Mouse (Mus musculus): ENCODE results near the gene Ltb. TPM values are rescaled to one million over a fixed set of nuclear protein-coding genes. Genes with fewer than 3 reads are reported as not detected.
A peak's percentile ranks its signal among the peaks of the same experiment; 100 is the strongest.
"Not testable (repeated sequence)": the region's sequence is repeated elsewhere in the genome, so short reads cannot be mapped to it uniquely, and the experiment has no call there.

Ltb gene
- polyA plus RNA-seq, 1 experiment from 2014 or later, result 0.45 TPM

DNA sequence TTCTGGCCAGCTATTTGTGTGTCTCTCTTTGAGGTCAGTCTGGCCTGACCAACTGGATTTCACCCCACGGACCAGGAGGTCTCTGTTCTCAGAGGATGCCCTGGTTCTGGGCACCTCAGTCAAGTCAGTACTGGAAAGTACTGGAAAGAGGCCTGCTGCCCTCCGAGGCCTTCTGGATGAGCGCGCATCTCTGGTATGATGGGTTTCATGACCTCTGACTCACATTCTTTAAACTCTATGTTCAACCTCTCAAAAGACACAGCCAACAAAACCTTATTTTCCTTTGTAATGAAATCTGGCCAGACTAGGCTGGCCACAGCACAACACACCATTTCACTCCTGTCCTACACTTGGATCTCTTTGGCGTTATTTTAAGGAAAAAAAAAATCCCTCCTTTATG lies 31.2 kb downstream of the Ltb start:
- peaks cover 88% of the 10 kb centered on the region for H3K36me3 ChIP-seq
- no peak overlapping the region for H3K4me3 ChIP-seq
- no peaks in the 10 kb centered on the region for H3K27me3 ChIP-seq (ENCODE audit: low read depth, poor library complexity, severe bottlenecking)
- DNase-seq (ENCODE audit: low spot score), result no peak
- H3K27ac ChIP-seq, result no peak overlapping the region
- no peaks in the 10 kb centered on the region for H3K9me3 ChIP-seq (replicated peaks)
- WGBS, result 97% methylated on average over 5 of the region's 5 CpGs
- H3K4me1 ChIP-seq, result 0 out of 2 replicates have a peak, but pooled peaks cover 2% of the 10 kb centered on the region

DNA sequence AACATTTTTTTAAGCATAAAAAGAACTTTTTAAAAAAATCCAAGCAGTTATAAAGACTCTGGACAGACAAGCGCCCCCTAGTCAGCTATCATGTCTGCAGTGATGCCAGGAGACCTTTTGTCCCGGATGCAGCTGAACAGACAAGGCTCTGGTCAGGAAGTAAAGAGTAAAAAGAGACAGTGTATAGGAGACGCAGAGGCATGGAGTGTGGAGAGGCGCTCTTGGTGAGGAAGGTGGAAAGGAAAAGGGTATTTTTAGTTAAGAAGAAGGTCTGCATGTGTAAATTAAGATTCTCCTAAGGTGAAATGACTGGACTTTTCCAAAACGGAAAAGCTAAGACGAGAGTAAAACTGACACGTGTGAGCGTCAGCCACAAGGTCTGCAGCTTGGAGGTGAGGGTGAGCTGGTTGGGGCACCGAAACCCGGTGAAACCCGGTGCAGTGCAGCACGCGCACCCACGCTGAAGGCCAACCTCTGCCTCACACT lies 32.4 kb downstream of the Ltb start:
- no peak for DNase-seq (ENCODE audit: low spot score)
- Histone ChIP-seq H3K4me1 (no peaks in the 10 kb centered on the region), H3K27ac (no peak overlapping the region), H3K4me3 (no peak overlapping the region), H3K36me3 (peaks cover 89% of the 10 kb centered on the region), H3K27me3 (ENCODE audit: low read depth, poor library complexity, severe bottlenecking) (no peaks in the 10 kb centered on the region), H3K9me3 (replicated peaks) (no peaks in the 10 kb centered on the region)
- WGBS, result 88% methylated on average over 14 of the region's 14 CpGs

DNA sequence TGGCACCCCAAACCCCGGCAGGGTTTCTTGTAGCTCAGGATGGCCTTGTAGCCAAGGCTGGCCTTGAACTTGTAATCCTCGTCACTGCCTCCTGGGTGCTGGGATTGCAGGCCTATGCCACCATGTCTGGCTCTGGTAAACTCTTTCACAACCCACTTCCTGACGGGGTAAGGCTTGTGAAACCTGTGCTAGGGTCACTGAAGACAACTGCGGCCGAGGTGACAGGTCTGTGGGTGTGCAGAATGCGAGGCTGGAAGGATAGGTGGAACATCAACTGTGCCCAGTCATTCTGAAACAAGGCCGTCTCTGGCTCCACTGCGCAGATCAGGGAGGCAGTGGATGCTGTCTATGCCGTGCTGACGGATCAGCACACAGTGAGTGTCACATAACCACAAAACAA lies 36.8 kb downstream of the Ltb start:
- DNase-seq (ENCODE audit: low spot score), result no peak
- Histone ChIP-seq H3K4me3 (no peak overlapping the region), H3K9me3 (replicated peaks) (no peaks in the 10 kb centered on the region), H3K4me1 (peaks cover 24% of the 10 kb centered on the region), H3K27me3 (ENCODE audit: low read depth, poor library complexity, severe bottlenecking) (no peaks in the 10 kb centered on the region), H3K36me3 (peaks cover 71% of the 10 kb centered on the region), H3K27ac (no peak overlapping the region)
- 95% methylated on average over 10 of the region's 10 CpGs for WGBS

DNA sequence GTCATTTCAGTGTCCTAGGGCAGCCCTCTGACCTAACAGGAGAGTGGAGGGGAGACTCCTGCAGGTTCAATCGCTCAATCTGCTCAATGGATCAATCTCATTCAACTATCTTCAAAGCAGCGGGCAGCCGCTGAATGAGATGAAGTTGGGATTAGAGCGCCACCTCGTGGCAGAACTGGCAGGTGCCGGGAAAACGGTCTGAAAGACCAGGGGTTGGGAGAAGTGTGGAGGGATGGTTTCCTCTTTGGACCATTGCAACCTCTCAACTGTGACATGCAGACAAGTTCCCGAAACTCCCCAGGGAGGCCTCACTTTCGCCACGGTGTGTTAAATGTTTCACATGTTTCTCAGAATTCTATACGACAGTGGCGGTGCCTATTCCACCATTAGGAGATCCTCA lies 37.8 kb downstream of the Ltb start:
- Histone ChIP-seq H3K4me3 (no peak overlapping the region), H3K27ac (no peak overlapping the region), H3K27me3 (ENCODE audit: low read depth, poor library complexity, severe bottlenecking) (no peaks in the 10 kb centered on the region), H3K4me1 (peaks cover 31% of the 10 kb centered on the region), H3K9me3 (replicated peaks) (no peaks in the 10 kb centered on the region), H3K36me3 (peaks cover 61% of the 10 kb centered on the region)
- 14% methylated on average over 12 of the region's 12 CpGs for WGBS
- DNase-seq (ENCODE audit: low spot score), result peak; percentile 93

DNA sequence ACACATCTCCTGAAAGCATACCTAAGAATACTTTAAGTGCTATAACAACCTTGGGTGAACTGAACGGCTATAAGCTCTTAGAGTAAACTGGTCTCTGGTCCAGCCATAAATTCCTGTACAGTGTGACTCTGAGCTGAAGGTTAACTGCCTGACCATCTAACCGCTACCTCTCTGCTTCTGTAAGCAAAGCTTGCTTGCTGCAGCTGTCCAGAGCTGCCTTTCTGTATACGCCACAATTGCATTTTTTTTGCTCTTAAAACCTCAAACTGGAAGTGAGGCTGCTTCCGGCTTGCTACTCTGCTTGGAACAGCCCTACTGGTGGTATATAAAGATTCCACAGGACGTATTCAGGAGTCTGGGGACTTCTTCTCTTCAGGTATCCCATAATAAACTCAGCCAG lies 38.4 kb downstream of the Ltb start:
- no peaks in the 10 kb centered on the region for H3K9me3 ChIP-seq (replicated peaks)
- peaks cover 31% of the 10 kb centered on the region for H3K4me1 ChIP-seq
- H3K4me3 ChIP-seq, result no peak overlapping the region
- WGBS, result 90% methylated on average over 5 of the region's 5 CpGs
- H3K36me3 ChIP-seq, result peaks cover 56% of the 10 kb centered on the region
- H3K27ac ChIP-seq, result no peak overlapping the region
- no peak for DNase-seq (ENCODE audit: low spot score)
- no peaks in the 10 kb centered on the region for H3K27me3 ChIP-seq (ENCODE audit: low read depth, poor library complexity, severe bottlenecking)

DNA sequence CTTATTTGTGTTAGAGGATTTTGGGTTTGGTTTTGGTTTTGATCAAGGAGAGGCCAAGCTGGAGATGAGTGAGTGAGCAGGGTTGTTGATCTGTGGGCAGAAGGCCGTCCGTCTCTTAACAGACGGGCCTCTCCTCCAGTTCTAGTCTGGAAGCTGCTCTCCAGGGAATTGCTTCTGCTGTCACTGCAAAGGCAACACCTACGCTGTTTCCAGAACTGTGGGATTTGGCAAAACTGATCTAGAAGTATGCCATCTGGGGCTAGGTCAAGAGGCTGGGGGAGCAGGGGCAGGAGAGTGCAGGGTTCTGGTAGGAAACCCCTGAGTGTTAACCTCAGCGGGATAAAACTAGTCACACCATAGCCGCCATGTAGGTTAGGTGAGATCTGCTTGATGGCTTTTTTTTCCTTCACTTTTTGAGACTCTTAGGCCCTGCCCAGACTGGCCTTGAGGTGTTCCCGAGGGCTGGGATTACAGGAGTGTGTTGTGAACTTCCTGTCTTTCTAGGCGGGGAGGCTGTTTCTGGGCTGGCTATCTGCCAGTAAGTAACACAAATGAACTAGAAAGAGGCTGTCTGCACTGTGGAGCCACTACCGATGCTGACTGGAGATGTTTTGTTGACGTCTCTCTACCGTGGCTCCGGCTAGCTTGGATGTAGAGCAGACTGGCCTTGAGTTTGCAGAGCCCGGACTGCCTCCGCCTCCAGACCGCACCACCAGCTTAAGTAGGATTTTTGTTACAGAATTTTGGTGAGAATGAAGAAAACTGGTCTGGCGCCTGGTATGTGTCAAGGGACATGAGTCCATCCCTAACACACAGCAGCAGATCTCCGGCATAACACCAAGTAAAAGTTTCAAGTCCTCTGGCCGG lies 39.1 kb downstream of the Ltb start, which contains the start of gene Atp6v1g2:
Atp6v1g2 (plus strand) TSS at position 547 of the 867 bp plus-strand sequence.
- Histone ChIP-seq H3K27me3 (ENCODE audit: low read depth, poor library complexity, severe bottlenecking) (no peaks in the 10 kb centered on the region), H3K9me3 (replicated peaks) (no peaks in the 10 kb centered on the region), H3K27ac (peak within 1 kb of the TSS; percentile 96), H3K36me3 (peaks cover 52% of the 10 kb centered on the region), H3K4me3 (peak within 1 kb of the TSS; percentile 66), H3K4me1 (peaks cover 31% of the 10 kb centered on the region)
- 88% methylated on average over 18 of the region's 18 CpGs for WGBS
- DNase-seq (ENCODE audit: low spot score), result no peak

DNA sequence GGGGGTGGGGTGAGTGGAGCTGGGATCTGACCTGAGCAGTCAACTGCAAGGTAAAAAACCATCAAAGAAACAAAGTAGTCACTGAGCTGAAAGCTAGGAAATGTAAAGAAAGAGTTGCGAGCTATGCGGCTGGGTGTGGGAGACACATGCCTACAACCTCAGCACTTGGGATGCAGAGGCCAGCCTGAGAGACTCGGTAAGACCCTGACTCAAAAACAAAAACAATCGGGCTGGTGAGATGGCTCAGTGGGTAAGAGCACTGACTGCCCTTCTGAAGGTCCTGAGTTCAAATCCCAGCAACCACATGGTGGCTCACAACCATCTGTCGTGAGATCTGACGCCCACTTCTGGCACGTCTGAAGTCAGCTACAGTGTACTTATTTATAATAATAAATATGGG lies 39.9 kb downstream of the Ltb start:
- Histone ChIP-seq H3K4me1 (peaks cover 31% of the 10 kb centered on the region), H3K27ac (peak overlapping the region; percentile 96; the same call in 1 of the 2 replicates), H3K4me3 (peak overlapping the region; percentile 66), H3K36me3 (peaks cover 44% of the 10 kb centered on the region)
- WGBS, result 94% methylated on average over 7 of the region's 7 CpGs
- DNase-seq (ENCODE audit: low spot score); H3K9me3 ChIP-seq (replicated peaks); H3K27me3 ChIP-seq (ENCODE audit: low read depth, poor library complexity, severe bottlenecking): not testable (repeated sequence)

DNA sequence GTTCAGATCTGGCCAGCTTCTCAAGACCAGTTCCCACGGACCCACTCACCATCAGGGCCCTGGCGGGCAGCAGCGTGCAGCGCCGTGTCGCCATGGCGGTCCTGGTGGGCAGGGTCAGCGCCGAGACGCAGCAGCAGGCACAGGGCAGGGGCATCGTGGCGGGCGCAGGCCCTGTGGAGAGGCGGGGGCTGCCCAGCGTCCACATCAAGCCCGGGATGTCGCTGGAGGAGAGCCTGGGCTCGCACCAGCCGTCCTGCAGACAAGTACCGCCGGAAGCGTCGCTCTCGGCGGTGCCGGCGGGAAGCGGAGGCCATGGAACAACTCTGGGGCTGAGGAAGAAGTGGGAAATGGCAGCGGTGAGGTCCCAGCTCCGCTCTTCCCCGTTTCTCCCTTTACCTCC lies 40.7 kb downstream of the Ltb start:
- Histone ChIP-seq H3K27ac (peak overlapping the region; percentile 96), H3K36me3 (peaks cover 36% of the 10 kb centered on the region), H3K27me3 (ENCODE audit: low read depth, poor library complexity, severe bottlenecking) (no peaks in the 10 kb centered on the region), H3K9me3 (replicated peaks) (no peaks in the 10 kb centered on the region), H3K4me1 (peaks cover 31% of the 10 kb centered on the region), H3K4me3 (peak overlapping the region; percentile 66)
- DNase-seq (ENCODE audit: low spot score), result peak; percentile 79
- WGBS, result 7% methylated on average over 31 of the region's 31 CpGs

DNA sequence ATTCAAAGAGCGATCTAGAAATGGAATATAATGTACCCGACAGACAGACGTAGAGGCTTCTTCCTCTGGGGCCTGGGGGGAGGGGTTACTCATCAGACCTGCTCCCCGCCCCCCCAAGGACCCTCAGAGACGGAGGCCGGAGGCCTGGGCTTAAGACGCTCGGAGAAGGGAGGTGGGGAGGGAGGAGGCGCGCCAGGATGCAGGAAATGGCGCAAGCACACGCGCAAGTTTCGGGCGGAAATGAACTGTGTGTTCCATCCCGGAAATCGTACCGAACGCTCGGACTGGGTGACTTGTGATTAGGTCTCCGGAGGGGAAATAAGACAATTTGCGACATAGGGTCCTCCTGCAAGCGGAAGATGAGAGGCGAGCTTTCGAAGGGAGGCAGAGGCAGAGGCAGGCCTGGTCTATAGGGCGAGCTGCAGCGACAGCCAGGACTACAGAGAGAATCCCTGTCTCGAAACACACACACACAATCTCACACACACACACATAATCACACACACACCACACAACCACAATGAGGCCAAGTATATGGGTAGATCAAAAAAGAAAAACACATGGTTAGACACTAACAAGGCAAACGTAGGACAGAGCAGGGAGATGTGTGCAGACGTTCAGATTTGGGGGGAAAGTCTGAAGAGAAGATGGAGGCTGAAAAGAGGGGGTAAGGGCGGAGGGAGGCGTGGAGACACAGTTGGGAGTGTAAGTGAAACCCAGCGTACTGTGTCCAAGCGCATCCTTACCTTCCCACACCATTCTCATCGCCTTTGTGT lies 41.6 kb downstream of the Ltb start, which contains the start of gene Nfkbil1:
Nfkbil1 (minus strand) TSS at position 179 of the 776 bp plus-strand sequence.
- Histone ChIP-seq H3K4me1 (peaks cover 39% of the 10 kb centered on the region), H3K9me3 (replicated peaks) (no peaks in the 10 kb centered on the region), H3K27ac (peak within 1 kb of the TSS; percentile 96), H3K27me3 (ENCODE audit: low read depth, poor library complexity, severe bottlenecking) (no peaks in the 10 kb centered on the region), H3K4me3 (peak within 1 kb of the TSS; percentile 66), H3K36me3 (peaks cover 27% of the 10 kb centered on the region)
- WGBS, result under 1% methylated on average over 35 of the region's 35 CpGs
- DNase-seq (ENCODE audit: low spot score), result peak; percentile 88

DNA sequence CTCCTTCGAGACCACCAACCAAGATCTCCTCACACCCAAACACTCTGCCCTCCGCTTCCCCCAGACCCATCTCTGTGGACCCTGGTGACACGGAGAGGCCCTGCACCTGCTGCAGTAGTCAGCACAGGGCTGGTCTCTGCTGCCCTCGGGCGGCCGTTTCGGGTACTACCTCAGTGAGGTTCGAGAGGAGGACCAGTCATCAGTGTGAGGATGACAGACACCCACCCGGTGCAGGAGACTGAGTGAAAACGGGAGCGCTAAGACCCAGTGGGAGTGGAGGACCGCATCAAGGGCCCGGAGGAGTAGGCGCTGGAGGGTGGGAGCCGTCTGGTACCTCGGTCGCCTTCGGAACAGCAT lies 42.1 kb downstream of the Ltb start:
- 2% methylated on average over 18 of the region's 18 CpGs for WGBS

DNA sequence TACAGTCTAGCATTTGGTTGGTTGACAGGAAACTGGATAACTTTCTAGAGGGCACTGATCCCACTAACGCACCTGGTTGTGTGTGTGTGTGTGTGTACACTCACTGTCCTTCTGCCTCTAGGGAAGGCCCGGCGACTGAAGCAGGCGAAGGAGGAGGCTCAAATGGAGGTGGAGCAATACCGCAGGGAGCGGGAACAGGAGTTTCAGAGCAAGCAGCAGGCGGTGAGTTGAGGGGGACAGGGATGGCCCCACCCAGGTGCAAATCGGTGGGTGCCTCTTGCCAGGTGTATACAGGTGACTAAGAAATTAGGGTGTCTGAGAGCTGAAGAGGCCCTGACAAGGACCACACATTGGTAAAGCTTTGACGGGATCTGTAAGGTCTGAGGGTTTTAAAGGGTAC lies 42.8 kb downstream of the Ltb start:
- H3K27ac ChIP-seq, result no peak overlapping the region
- no peaks in the 10 kb centered on the region for H3K9me3 ChIP-seq (replicated peaks)
- no peaks in the 10 kb centered on the region for H3K27me3 ChIP-seq (ENCODE audit: low read depth, poor library complexity, severe bottlenecking)
- peak overlapping the region; percentile 66; the same call in 1 of the 2 replicates for H3K4me3 ChIP-seq
- peaks cover 21% of the 10 kb centered on the region for H3K36me3 ChIP-seq
- DNase-seq (ENCODE audit: low spot score), result no peak
- 70% methylated on average over 9 of the region's 9 CpGs for WGBS
- peaks cover 39% of the 10 kb centered on the region for H3K4me1 ChIP-seq

More for the DNA sequence above, 42.1 kb downstream of the Ltb start:
- peaks cover 22% of the 10 kb centered on the region for H3K36me3 ChIP-seq
- H3K4me3 ChIP-seq, result peak overlapping the region; percentile 66
- peaks cover 42% of the 10 kb centered on the region for H3K4me1 ChIP-seq
- H3K9me3 ChIP-seq (replicated peaks), result no peaks in the 10 kb centered on the region
- H3K27ac ChIP-seq, result peak overlapping the region; percentile 96
- no peaks in the 10 kb centered on the region for H3K27me3 ChIP-seq (ENCODE audit: low read depth, poor library complexity, severe bottlenecking)
- DNase-seq (ENCODE audit: low spot score), result peak; percentile 99

DNA sequence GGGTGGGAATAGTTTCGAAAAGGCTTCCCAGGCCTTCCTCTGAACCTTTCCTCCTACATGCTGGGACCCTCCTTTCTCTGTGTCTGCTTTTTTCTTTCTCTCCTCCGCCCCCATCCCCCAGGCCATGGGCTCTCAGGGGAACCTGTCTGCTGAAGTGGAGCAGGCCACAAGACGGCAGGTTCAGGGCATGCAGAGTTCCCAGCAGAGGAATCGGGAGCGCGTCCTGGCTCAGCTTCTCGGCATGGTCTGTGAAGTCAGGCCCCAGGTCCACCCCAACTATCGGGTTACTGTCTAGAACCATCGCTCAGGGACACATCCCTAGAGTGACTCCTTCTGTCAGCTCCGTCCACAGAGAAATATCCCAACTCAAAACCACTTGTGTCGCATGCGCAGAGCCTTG lies 43.3 kb downstream of the Ltb start:
- no peaks in the 10 kb centered on the region for H3K27me3 ChIP-seq (ENCODE audit: low read depth, poor library complexity, severe bottlenecking)
- H3K27ac ChIP-seq, result no peak overlapping the region
- DNase-seq (ENCODE audit: low spot score), result no peak
- H3K36me3 ChIP-seq, result peaks cover 18% of the 10 kb centered on the region
- no peaks in the 10 kb centered on the region for H3K9me3 ChIP-seq (replicated peaks)
- 88% methylated on average over 12 of the region's 12 CpGs for WGBS
- H3K4me3 ChIP-seq, result no peak overlapping the region
- H3K4me1 ChIP-seq, result peaks cover 36% of the 10 kb centered on the region

DNA sequence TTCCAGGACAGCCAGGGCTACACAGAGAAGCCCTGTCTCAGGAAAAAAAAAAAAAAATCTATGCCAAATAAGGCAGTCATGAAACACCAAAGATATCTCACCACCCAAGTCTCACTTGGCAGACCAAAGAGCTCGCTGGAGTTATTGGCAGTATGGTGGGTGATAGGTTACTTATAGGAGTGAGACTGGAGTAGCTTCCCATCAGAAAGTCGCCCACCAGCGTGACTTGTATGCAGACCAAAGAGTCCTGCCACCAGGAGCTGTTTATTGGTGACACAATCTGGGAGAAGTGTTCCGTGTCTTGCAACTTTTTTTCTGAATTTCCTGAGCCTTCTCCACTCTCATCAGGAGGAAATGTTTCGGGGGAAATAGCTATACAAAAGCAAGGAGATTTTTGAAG lies 45.5 kb downstream of the Ltb start:
- no peaks in the 10 kb centered on the region for H3K9me3 ChIP-seq (replicated peaks)
- H3K36me3 ChIP-seq, result peaks cover 25% of the 10 kb centered on the region
- no peaks in the 10 kb centered on the region for H3K27me3 ChIP-seq (ENCODE audit: low read depth, poor library complexity, severe bottlenecking)
- no peak for DNase-seq (ENCODE audit: low spot score)
- peaks cover 42% of the 10 kb centered on the region for H3K4me1 ChIP-seq
- WGBS, result 84% methylated on average over 5 of the region's 5 CpGs
- H3K4me3 ChIP-seq, result no peak overlapping the region
- H3K27ac ChIP-seq, result no peak overlapping the region
